Mouse (Mus musculus) spleen, postnatal 4 days (tissue): ENCODE measurements around the gene Suv39h1.
"Not testable (repeated sequence)": the region's sequence is repeated elsewhere in the genome, so short reads cannot be mapped to it uniquely, and the experiment has no call there.

Source experiments
- DNase-seq, 2 experiments: peaks; one replicate each; pipeline ENCODE4 v3.0.0; 2022; ENCODE audit warnings: low spot score in 2 of 2

The Suv39h1 gene

GRCm38 (mm10) chrX:8074430-8075014, at the start of gene Suv39h1:
Gene Suv39h1, minus strand, starts transcription at chrX:8074760.
- peak; percentile 91 to 94 for DNase-seq

GRCm38 (mm10) chrX:8123821-8124470, 49.4 kb upstream of the Suv39h1 start:
- DNase-seq, result no peak

GRCm38 (mm10) chrX:8117264-8117663, 42.7 kb upstream of the Suv39h1 start:
- no peak for DNase-seq

- DNase-seq, result no peak
Measured at GRCm38 (mm10) chrX:8115275-8115674, 40.7 kb upstream of the Suv39h1 start.

GRCm38 (mm10) chrX:8105019-8105418, 30.5 kb upstream of the Suv39h1 start:
- DNase-seq, result no peak

GRCm38 (mm10) chrX:8102213-8102668, 27.7 kb upstream of the Suv39h1 start:
- DNase-seq, result peak in 1 of 2 experiments; percentile 28

GRCm38 (mm10) chrX:8101017-8101416, 26.5 kb upstream of the Suv39h1 start:
- DNase-seq, result no peak

- DNase-seq, result no peak
Measured at GRCm38 (mm10) chrX:8099435-8099834, 24.9 kb upstream of the Suv39h1 start.

- peak; percentile 96 to 97 for DNase-seq
Measured at GRCm38 (mm10) chrX:8096787-8097242, 22.3 kb upstream of the Suv39h1 start.

GRCm38 (mm10) chrX:8096068-8096786, 21.7 kb upstream of the Suv39h1 start:
- DNase-seq, result peak; percentile 83 to 92

GRCm38 (mm10) chrX:8095546-8095945, 21.0 kb upstream of the Suv39h1 start:
- no peak for DNase-seq

- DNase-seq, result not testable (repeated sequence)
Measured at GRCm38 (mm10) chrX:8090954-8091347, 16.4 kb upstream of the Suv39h1 start.

- DNase-seq, result peak; percentile 45 to 72
Measured at GRCm38 (mm10) chrX:8090346-8090953, 15.9 kb upstream of the Suv39h1 start, which contains the start of gene Was. Gene Was, minus strand, starts transcription at chrX:8090498.

- no peak for DNase-seq
Measured at GRCm38 (mm10) chrX:8089746-8090145, 15.2 kb upstream of the Suv39h1 start.

- DNase-seq, result no peak
Measured at GRCm38 (mm10) chrX:8085611-8086010, 11.1 kb upstream of the Suv39h1 start.

- DNase-seq, result no peak
Measured at GRCm38 (mm10) chrX:8084771-8085259, 10.3 kb upstream of the Suv39h1 start.

GRCm38 (mm10) chrX:8075104-8075503, 544 bp upstream of the Suv39h1 start:
- no peak for DNase-seq

- peak; percentile 32 to 70 for DNase-seq
Measured at GRCm38 (mm10) chrX:8073881-8074429, 605 bp downstream of the Suv39h1 start.

- no peak for DNase-seq
Measured at GRCm38 (mm10) chrX:8069166-8069565, 5.4 kb downstream of the Suv39h1 start.

- not testable (repeated sequence) for DNase-seq
Measured at GRCm38 (mm10) chrX:8051044-8051781, 23.3 kb downstream of the Suv39h1 start.

GRCm38 (mm10) chrX:8033009-8033408, 41.6 kb downstream of the Suv39h1 start:
- DNase-seq, result no peak
